Mouse (Mus musculus) heart, adult 2 months (tissue): ENCODE measurements at regions not wholly inside any gene's neighbourhood (a gene's known extent, or its start where the extent isn't known, plus 50 kb on each side); places are given as distances from the start of the nearest gene placed in this dataset.

Source experiments
- DNase-seq, 2 experiments: peaks; one replicate each; pipeline ENCODE4 v3.0.0; 2021
- H3K27ac ChIP-seq: fragments of 200-600 bp; 2 replicates; pipeline ENCODE4 v1.8.1; 2022
- H3K27me3 ChIP-seq: fragments of 200-500 bp; 2 replicates; pipeline ENCODE4 v1.6.1; 2012; ENCODE audit warnings: mild to moderate bottlenecking, low read length, inconsistent platforms, mixed read lengths; ENCODE audit not compliant: control insufficient read depth, insufficient read depth
- H3K36me3 ChIP-seq: fragments of 200-500 bp; 2 replicates; pipeline ENCODE4 v1.6.1; 2012; ENCODE audit warnings: low read length, inconsistent platforms; ENCODE audit not compliant: control insufficient read depth, insufficient read depth
- H3K4me1 ChIP-seq: fragments of 200-500 bp; 2 replicates; pipeline ENCODE4 v1.6.1; 2011; ENCODE audit warnings: low read length; ENCODE audit not compliant: control insufficient read depth, insufficient read depth
- H3K4me3 ChIP-seq: fragments of 200-600 bp; 2 replicates; pipeline ENCODE4 v1.8.1; 2022
- H3K79me2 ChIP-seq: fragments of 200-500 bp; replicated peaks from 2 replicates; pipeline ENCODE4 v1.6.1; 2012; ENCODE audit warnings: mild to moderate bottlenecking, inconsistent platforms, low read length, moderate library complexity, mixed read lengths; ENCODE audit not compliant: control insufficient read depth, insufficient read depth
- H3K9ac ChIP-seq: fragments of 200-500 bp; 2 replicates; pipeline ENCODE4 v1.6.1; 2012; ENCODE audit warnings: low read depth, mild to moderate bottlenecking, control low read depth, inconsistent platforms, low read length, mixed read lengths
- CTCF ChIP-seq: fragments of 200-600 bp; IDR thresholded peaks from 2 replicates; pipeline ENCODE4 v1.8.1; 2022; ENCODE audit warnings: antibody characterized with exemption, mild to moderate bottlenecking, moderate library complexity
- EP300 ChIP-seq: fragments of 200-500 bp; IDR thresholded peaks from 2 replicates; pipeline ENCODE4 v1.6.1; 2011; ENCODE audit warnings: low read depth, low read length, control low read depth; ENCODE audit not compliant: insufficient read depth
- POLR2A ChIP-seq: fragments of 200-500 bp; IDR thresholded peaks from 2 replicates; pipeline ENCODE4 v1.6.1; 2011; ENCODE audit warnings: mild to moderate bottlenecking, low read depth, low read length, control low read depth; ENCODE audit not compliant: insufficient read depth
- whole genome bisulfite sequencing: fragments of 180-500 bp; shearing (Covaris S2); methylation state at CpG from one replicate; pipeline ENCODE4 v1.1.7; 2018; 5-methylcytosine and 5-hydroxymethylcytosine counted together
- intact Hi-C: fragments of 180-260 bp; cut with DNase I; formaldehyde crosslinking; loops from one replicate; pipeline ENCODE4 v1.15.1; 2025

DNA sequence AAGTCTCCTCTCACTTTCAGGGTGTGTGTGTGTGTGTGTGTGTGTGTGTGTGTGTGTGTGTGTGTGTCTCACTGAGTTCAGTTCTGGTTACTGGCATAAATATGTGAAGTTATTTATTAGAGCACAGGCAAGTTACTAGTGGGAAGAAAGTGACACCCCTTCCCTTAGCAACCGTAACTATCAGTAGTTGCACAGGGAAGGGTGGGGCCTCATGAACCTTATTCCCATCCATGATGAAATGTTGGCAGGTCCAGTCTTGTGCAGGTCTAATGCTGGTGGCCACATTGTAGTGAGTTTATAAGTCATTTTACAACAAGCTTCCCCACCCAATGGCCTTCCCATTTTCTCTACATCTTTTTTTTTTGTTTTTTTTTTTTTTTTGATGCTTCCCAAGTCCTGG, 160.6 kb upstream of the Cdkn2b start:
- Histone ChIP-seq H3K79me2 (no peaks in the 10 kb centered on the region), H3K36me3 (no peaks in the 10 kb centered on the region), H3K9ac (no peak overlapping the region), H3K27me3 (no peaks in the 10 kb centered on the region), H3K27ac (no peak overlapping the region), H3K4me3 (no peak overlapping the region), H3K4me1 (no peaks in the 10 kb centered on the region)
- TF ChIP-seq EP300 (no peak), POLR2A (no peak), CTCF (no peak)
- intact Hi-C loops, result no loop called here
- WGBS, result 83% methylated on average over 1 of the region's 1 CpGs
- DNase-seq, result no peak

DNA sequence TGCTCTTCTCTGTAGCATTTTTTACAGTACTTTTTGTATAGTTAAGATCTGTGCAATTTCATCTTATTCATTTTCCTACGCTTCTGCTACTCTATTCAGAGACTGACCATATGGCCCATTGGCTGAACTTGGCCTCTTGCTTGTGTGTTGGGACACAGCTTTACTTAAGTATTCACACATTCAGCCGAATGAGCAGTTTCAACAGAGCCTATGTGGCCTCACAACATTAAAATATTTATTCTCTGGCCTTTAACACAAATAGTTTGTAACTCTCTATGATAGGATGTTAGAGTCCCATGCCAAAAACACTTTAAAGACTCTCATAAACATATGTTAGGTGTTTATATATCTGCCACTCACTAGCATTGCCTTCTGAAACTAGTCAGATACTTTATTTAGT, 159.9 kb upstream of the Cdkn2b start:
- DNase-seq, result no peak
- H3K27me3 ChIP-seq, result no peaks in the 10 kb centered on the region
- TF ChIP-seq POLR2A, result no peak
- no peak for TF ChIP-seq CTCF
- TF ChIP-seq EP300, result no peak
- no peak overlapping the region for H3K4me3 ChIP-seq
- no peak overlapping the region for H3K9ac ChIP-seq
- H3K27ac ChIP-seq, result no peak overlapping the region
- WGBS, result 86% methylated on average over 2 of the region's 2 CpGs
- intact Hi-C loops, result no loop called here
- H3K36me3 ChIP-seq, result no peaks in the 10 kb centered on the region
- no peaks in the 10 kb centered on the region for H3K4me1 ChIP-seq
- H3K79me2 ChIP-seq, result no peaks in the 10 kb centered on the region

DNA sequence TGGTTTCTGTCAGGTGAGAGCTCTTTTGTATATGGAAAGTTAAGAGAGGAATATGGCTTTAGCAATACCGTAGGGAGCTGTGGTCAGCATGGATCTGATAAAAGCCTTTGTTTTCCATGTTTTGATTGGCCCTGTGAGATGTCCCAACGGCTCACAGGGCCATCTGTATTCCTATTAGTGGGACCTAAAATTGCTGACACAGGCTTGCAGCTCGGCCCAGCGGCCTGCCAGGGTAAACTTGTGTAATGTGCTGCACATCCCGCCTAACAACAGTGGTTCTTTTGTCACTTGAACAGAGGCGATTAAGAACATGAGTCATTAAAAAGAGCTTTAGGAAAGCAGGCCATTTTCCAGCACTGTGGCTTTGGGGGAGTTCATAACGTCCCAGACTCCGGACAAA, 159.0 kb upstream of the Cdkn2b start:
- H3K4me3 ChIP-seq, result no peak overlapping the region; the same call in 1 of the 2 replicates
- no peak overlapping the region for H3K9ac ChIP-seq
- H3K4me1 ChIP-seq, result no peaks in the 10 kb centered on the region
- H3K79me2 ChIP-seq, result no peaks in the 10 kb centered on the region
- 25% methylated on average over 8 of the region's 8 CpGs for WGBS
- intact Hi-C loops, result no loop called here
- DNase-seq, result peak; percentile 43 to 73
- peak overlapping the region; percentile 30 for H3K27ac ChIP-seq
- no peaks in the 10 kb centered on the region for H3K36me3 ChIP-seq
- TF ChIP-seq CTCF, result no peak
- no peak for TF ChIP-seq POLR2A
- no peak for TF ChIP-seq EP300
- H3K27me3 ChIP-seq, result no peaks in the 10 kb centered on the region

DNA sequence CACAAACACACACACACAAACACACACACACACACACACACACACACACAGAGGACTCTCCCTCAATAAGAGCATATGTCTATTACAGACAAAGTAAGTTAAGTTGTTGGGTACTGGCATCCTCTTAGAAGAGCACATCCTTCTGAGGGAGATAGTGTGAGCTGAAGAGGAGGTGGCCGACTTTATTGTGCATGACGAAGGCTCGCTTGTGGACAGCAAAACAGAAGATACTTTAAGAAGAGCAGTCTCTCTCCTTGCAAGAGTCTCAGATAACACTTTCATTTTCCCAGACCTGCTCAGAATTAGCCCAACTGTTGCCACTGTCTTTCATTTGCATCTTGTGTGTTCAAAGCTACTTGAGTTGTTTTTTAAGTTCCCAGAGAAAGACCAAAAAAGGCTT, 158.6 kb upstream of the Cdkn2b start:
- TF ChIP-seq CTCF, result no peak
- TF ChIP-seq EP300, result no peak
- TF ChIP-seq POLR2A, result no peak
- DNase-seq, result no peak
- Histone ChIP-seq H3K36me3 (no peaks in the 10 kb centered on the region), H3K27me3 (no peaks in the 10 kb centered on the region), H3K4me3 (no peak overlapping the region), H3K4me1 (no peaks in the 10 kb centered on the region), H3K9ac (no peak overlapping the region), H3K27ac (peak overlapping the region; percentile 30; the same call in 1 of the 2 replicates), H3K79me2 (no peaks in the 10 kb centered on the region)
- 57% methylated on average over 3 of the region's 3 CpGs for WGBS
- intact Hi-C loops, result no loop called here

DNA sequence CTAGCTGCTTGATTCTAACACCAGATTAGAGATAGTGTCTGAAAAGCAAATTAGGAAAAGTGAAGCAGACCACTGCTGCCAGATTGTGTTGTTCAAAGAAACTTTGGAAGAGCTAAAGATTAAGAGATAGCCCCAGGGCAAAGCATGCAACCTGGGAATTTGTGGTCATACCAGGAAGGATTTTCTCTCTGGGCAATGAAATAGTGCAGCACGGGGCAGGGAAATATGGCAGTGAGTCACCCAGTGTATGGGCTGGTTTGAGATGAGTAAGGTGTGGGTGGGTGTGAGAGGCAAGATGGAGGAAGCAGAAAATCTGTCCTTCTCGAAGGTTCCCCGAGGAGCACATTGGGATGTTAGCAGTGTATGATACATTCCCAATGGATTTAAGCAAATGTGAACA, 155.9 kb upstream of the Cdkn2b start:
- DNase-seq, result no peak
- H3K27ac ChIP-seq, result no peak overlapping the region
- intact Hi-C loops, result no loop called here
- WGBS, result 87% methylated on average over 3 of the region's 3 CpGs
- no peaks in the 10 kb centered on the region for H3K27me3 ChIP-seq
- no peak overlapping the region for H3K9ac ChIP-seq
- no peaks in the 10 kb centered on the region for H3K36me3 ChIP-seq
- TF ChIP-seq EP300 (no peak), POLR2A (no peak), CTCF (no peak)
- H3K4me1 ChIP-seq, result no peaks in the 10 kb centered on the region
- H3K79me2 ChIP-seq, result no peaks in the 10 kb centered on the region
- no peak overlapping the region for H3K4me3 ChIP-seq

DNA sequence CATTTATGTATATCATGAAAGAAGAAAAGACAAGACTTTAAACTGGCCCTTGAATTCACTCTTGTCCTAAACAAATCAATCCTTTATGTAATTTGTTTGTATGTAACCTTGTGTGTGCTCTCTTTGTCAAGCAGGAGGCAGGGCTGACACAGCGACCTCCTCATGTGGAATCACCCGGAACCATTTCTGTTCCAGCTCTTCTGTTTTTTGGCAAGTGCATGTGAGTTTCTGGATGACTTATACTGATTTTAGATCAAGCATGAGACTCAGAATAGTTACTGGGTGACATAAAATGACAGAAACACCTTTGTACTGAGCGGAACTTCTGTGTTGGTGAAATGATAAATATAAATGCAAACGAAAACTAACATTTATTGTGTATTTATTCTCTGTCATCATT, 152.3 kb upstream of the Cdkn2b start:
- intact Hi-C loops, result no loop called here
- Histone ChIP-seq H3K27me3 (no peaks in the 10 kb centered on the region), H3K36me3 (no peaks in the 10 kb centered on the region), H3K4me1 (no peaks in the 10 kb centered on the region), H3K4me3 (no peak overlapping the region), H3K27ac (no peak overlapping the region), H3K9ac (no peak overlapping the region), H3K79me2 (no peaks in the 10 kb centered on the region)
- 87% methylated on average over 4 of the region's 4 CpGs for WGBS
- DNase-seq, result no peak
- no peak for TF ChIP-seq POLR2A
- TF ChIP-seq CTCF, result no peak
- no peak for TF ChIP-seq EP300
